Mouse (Mus musculus) left cerebral cortex, postnatal 4 days (tissue): Measurements from ENCODE around the gene Ston2. TPM values are rescaled to one million over a fixed set of nuclear protein-coding genes. Genes with fewer than 3 reads are reported as not detected.
A peak's percentile ranks its signal among the peaks of the same experiment; 100 is the strongest.

Experiments
- DNase-seq: peaks from one replicate; pipeline ENCODE4 v3.0.0-alpha.2; 2022
- intact Hi-C: fragments of 180-260 bp; cut with DNase I; formaldehyde crosslinking; loops from one replicate; pipeline ENCODE4 v1.15.1; 2025
- total RNA-seq, 2 experiments: library from RNA; stranded (reverse); gene quantifications; 2 replicates each; pipeline ENCODE4 v1.2.3; 2021

Ston2 gene
- total RNA-seq, 2 experiments from 2014 or later: 14.2 to 16.6 TPM

- peak; percentile 60 for DNase-seq
- intact Hi-C loops: no loop called here
These were observed 77.3 kb downstream of the Ston2 start for GRCm38 (mm10) chr12:91710876-91711275.

- DNase-seq: no peak
- intact Hi-C loops: no loop called here
These were observed 78.6 kb downstream of the Ston2 start for GRCm38 (mm10) chr12:91709634-91710033.

- intact Hi-C loops: no loop called here
These were observed 79.0 kb downstream of the Ston2 start for GRCm38 (mm10) chr12:91709232-91709631.

GRCm38 (mm10) chr12:91707807-91708206, 80.4 kb downstream of the Ston2 start:
- DNase-seq: peak; percentile 27
- intact Hi-C loops: no loop called here

More at GRCm38 (mm10) chr12:91709232-91709631, 79.0 kb downstream of the Ston2 start:
- DNase-seq: no peak

- intact Hi-C loops: no loop called here
- DNase-seq: no peak
These were observed 84.7 kb downstream of the Ston2 start for GRCm38 (mm10) chr12:91703533-91703932.

- DNase-seq: no peak
- intact Hi-C loops: no loop called here
These were observed 85.4 kb downstream of the Ston2 start for GRCm38 (mm10) chr12:91702829-91703228.

- DNase-seq: no peak
- intact Hi-C loops: no loop called here
These were observed 88.6 kb downstream of the Ston2 start for GRCm38 (mm10) chr12:91699451-91700141.

- intact Hi-C loops: no loop called here
- DNase-seq: no peak
These were observed 92.0 kb downstream of the Ston2 start for GRCm38 (mm10) chr12:91696231-91696630.

GRCm38 (mm10) chr12:91695761-91696160, 92.4 kb downstream of the Ston2 start:
- DNase-seq: no peak
- intact Hi-C loops: no loop called here

GRCm38 (mm10) chr12:91694748-91695147, 93.4 kb downstream of the Ston2 start:
- intact Hi-C loops: no loop called here
- no peak for DNase-seq

GRCm38 (mm10) chr12:91693566-91693965, 94.6 kb downstream of the Ston2 start:
- intact Hi-C loops: no loop called here
- no peak for DNase-seq

GRCm38 (mm10) chr12:91692991-91693390, 95.2 kb downstream of the Ston2 start:
- no peak for DNase-seq
- intact Hi-C loops: no loop called here

GRCm38 (mm10) chr12:91685674-91686290, 102.4 kb downstream of the Ston2 start:
- no peak for DNase-seq
- intact Hi-C loops: no loop called here

GRCm38 (mm10) chr12:91684840-91685415, 103.3 kb downstream of the Ston2 start:
- intact Hi-C loops: no loop called here
- DNase-seq: no peak

- intact Hi-C loops: no loop called here
- peak; percentile 53 for DNase-seq
These were observed 103.9 kb downstream of the Ston2 start for GRCm38 (mm10) chr12:91684101-91684839.

GRCm38 (mm10) chr12:91683549-91684100, 104.6 kb downstream of the Ston2 start:
- intact Hi-C loops: no loop called here
- no peak for DNase-seq

GRCm38 (mm10) chr12:91683096-91683495, 105.1 kb downstream of the Ston2 start:
- no peak for DNase-seq
- intact Hi-C loops: no loop called here

GRCm38 (mm10) chr12:91679320-91680064, 108.7 kb downstream of the Ston2 start:
- DNase-seq: peak; percentile 43
- intact Hi-C loops: no loop called here

- intact Hi-C loops: no loop called here
These were observed 112.2 kb downstream of the Ston2 start for GRCm38 (mm10) chr12:91675937-91676336.

GRCm38 (mm10) chr12:91673141-91673540, 115.0 kb downstream of the Ston2 start:
- intact Hi-C loops: no loop called here

More at GRCm38 (mm10) chr12:91675937-91676336, 112.2 kb downstream of the Ston2 start:
- DNase-seq: peak; percentile 63

More at GRCm38 (mm10) chr12:91673141-91673540, 115.0 kb downstream of the Ston2 start:
- peak; percentile 10 for DNase-seq
